In genomic region chr7:99467916-99468282, GRCm38 (mm10) we compare ENCODE assay signal across 8 mouse cellular contexts. TPM values are rescaled to one million over a fixed set of nuclear protein-coding genes. Genes with fewer than 3 reads are reported as not detected.
DNase-seq lines count a peak whose midpoint lies in the region; ATAC-seq and TF ChIP-seq lines count a peak whose summit lies in the region.

No protein-coding gene starts in this region.

- no peak for ATAC-seq in forebrain, embryonic 15.5 days (replicated peaks)
- ATAC-seq in intestine, embryonic 16.5 days = peak; percentile 19
- no peak; the same call in 1 of the 2 replicates for ATAC-seq in liver, embryonic 16.5 days (ENCODE audit: low read depth)
- ATAC-seq in neural tube, embryonic 13.5 days (ENCODE audit: low read depth) = no peak

- peak overlapping the region; percentile 74 for H3K4me2 ChIP-seq in forebrain, embryonic 15.5 days (replicated peaks)
- peak overlapping the region; percentile 87 for H3K4me2 ChIP-seq in intestine, embryonic 16.5 days (ENCODE audit: low read depth, low read length)
- peak overlapping the region; percentile 75 for H3K4me2 ChIP-seq in liver, embryonic 16.5 days (ENCODE audit: low read depth, low read length)
- H3K4me2 ChIP-seq in neural tube, embryonic 13.5 days = peak overlapping the region; percentile 70

- peaks cover 9% of the 10 kb centered on the region for H3K36me3 ChIP-seq in forebrain, embryonic 15.5 days
- peaks cover 10% of the 10 kb centered on the region; the same call in 1 of the 2 replicates for H3K36me3 ChIP-seq in intestine, embryonic 16.5 days (ENCODE audit: control insufficient read depth, insufficient read depth, low read length)
- no peaks in the 10 kb centered on the region for H3K36me3 ChIP-seq in liver, embryonic 16.5 days (ENCODE audit: control insufficient read depth, insufficient read depth)
- H3K36me3 ChIP-seq in neural tube, embryonic 13.5 days = peaks cover 21% of the 10 kb centered on the region

- TF ChIP-seq CTCF in brain, embryonic 14.5 days (IDR thresholded peaks at IDR 0.05; ENCODE audit: borderline replicate concordance, extremely low read depth, insufficient read depth, insufficient read length) = no peak

- H3K27ac ChIP-seq in forebrain, embryonic 15.5 days (replicated peaks) = peak overlapping the region; percentile 94
- peak overlapping the region; percentile 87 for H3K27ac ChIP-seq in intestine, embryonic 16.5 days (ENCODE audit: low read length)
- peak overlapping the region; percentile 65 for H3K27ac ChIP-seq in liver, embryonic 16.5 days (ENCODE audit: low read length)
- peak overlapping the region; percentile 96 for H3K27ac ChIP-seq in neural tube, embryonic 13.5 days (replicated peaks)

- H3K27me3 ChIP-seq in forebrain, embryonic 15.5 days = no peaks in the 10 kb centered on the region
- H3K27me3 ChIP-seq in intestine, embryonic 16.5 days (replicated peaks; ENCODE audit: control insufficient read depth, insufficient read depth, low read length) = no peaks in the 10 kb centered on the region
- peaks cover 41% of the 10 kb centered on the region for H3K27me3 ChIP-seq in liver, embryonic 16.5 days (ENCODE audit: control insufficient read depth, insufficient read depth, low read depth, low read length)
- no peaks in the 10 kb centered on the region for H3K27me3 ChIP-seq in neural tube, embryonic 13.5 days

- no peak for TF ChIP-seq POLR2A in brain, embryonic 14.5 days (IDR thresholded peaks at IDR 0.05; ENCODE audit: borderline replicate concordance, extremely low read depth, insufficient read depth, insufficient read length, poor library complexity, severe bottlenecking)

- 22% methylated on average over 8 of the region's 11 CpGs for WGBS in forebrain, embryonic 15.5 days
- WGBS in intestine, embryonic 16.5 days = 17% methylated on average over 9 of the region's 11 CpGs
- WGBS in liver, embryonic 16.5 days (ENCODE audit: insufficient replicate concordance) = 7% methylated on average over 11 of the region's 11 CpGs
- WGBS in neural tube, embryonic 13.5 days = 14% methylated on average over 11 of the region's 11 CpGs

- peak overlapping the region; percentile 53 for H3K4me3 ChIP-seq in forebrain, embryonic 15.5 days
- H3K4me3 ChIP-seq in intestine, embryonic 16.5 days (ENCODE audit: low read length) = peak overlapping the region; percentile 58
- peak overlapping the region; percentile 57 for H3K4me3 ChIP-seq in liver, embryonic 16.5 days (ENCODE audit: low read depth, low read length)
- peak overlapping the region; percentile 51 for H3K4me3 ChIP-seq in neural tube, embryonic 13.5 days

- peaks cover 32% of the 10 kb centered on the region for H3K4me1 ChIP-seq in forebrain, embryonic 15.5 days
- peaks cover 11% of the 10 kb centered on the region; the same call in 1 of the 2 replicates for H3K4me1 ChIP-seq in intestine, embryonic 16.5 days (ENCODE audit: control insufficient read depth, insufficient read depth, low read length)
- H3K4me1 ChIP-seq in liver, embryonic 16.5 days (ENCODE audit: control insufficient read depth, low read depth, low read length) = peaks cover 16% of the 10 kb centered on the region
- peaks cover 60% of the 10 kb centered on the region for H3K4me1 ChIP-seq in neural tube, embryonic 13.5 days (replicated peaks)

- DNase-seq in gastrocnemius, postnatal 10 days = peak; percentile 47
- DNase-seq in gastrocnemius, adult 18-20 months (ENCODE audit: low spot score) = no peak
- DNase-seq in brain, embryonic 14.5 days (ENCODE audit: low read depth) = peak; percentile 69
- no peak for DNase-seq in spleen, postnatal 10 days (ENCODE audit: low spot score in 2 of 2)

- H3K9me3 ChIP-seq in forebrain, embryonic 15.5 days = no peaks in the 10 kb centered on the region
- H3K9me3 ChIP-seq in intestine, embryonic 16.5 days (ENCODE audit: control insufficient read depth, low read length) = peaks cover 4% of the 10 kb centered on the region; the same call in 1 of the 2 replicates
- no peaks in the 10 kb centered on the region for H3K9me3 ChIP-seq in liver, embryonic 16.5 days (replicated peaks; ENCODE audit: control insufficient read depth, low read length)
- no peaks in the 10 kb centered on the region for H3K9me3 ChIP-seq in neural tube, embryonic 13.5 days

- H3K9ac ChIP-seq in forebrain, embryonic 15.5 days (replicated peaks) = peak overlapping the region; percentile 57
- H3K9ac ChIP-seq in intestine, embryonic 16.5 days (ENCODE audit: low read depth, low read length) = peak overlapping the region; percentile 83
- H3K9ac ChIP-seq in liver, embryonic 16.5 days (ENCODE audit: low read depth, low read length) = peak overlapping the region; percentile 38
- H3K9ac ChIP-seq in neural tube, embryonic 13.5 days = peak overlapping the region; percentile 82

RNA-seq across cellular contexts. Expression of gene Klhl35, which starts 2.1 kb away (rescaled TPM):
- under 1 TPM; 0.14 to 0.38 TPM for total RNA-seq in gastrocnemius, postnatal 10 days (2021)
- total RNA-seq in gastrocnemius, adult 18-20 months (2021) = not detected
- polyA plus RNA-seq in brain, embryonic 14.5 days (2012; rRNA removed) = 13.2 and 17.9 TPM in 2 replicates
- 3.8 and 7.1 TPM in 2 replicates for polyA plus RNA-seq in forebrain, embryonic 15.5 days (2015; fragmentation: Nextera tagmentation; extraction: Ambion mirVana)
- polyA plus RNA-seq in intestine, embryonic 16.5 days (2015; fragmentation: Nextera tagmentation; extraction: Ambion mirVana) = 0.15 and 0.17 TPM in 2 replicates
- 0.15 TPM in 1 of 2 replicates, not detected in the other for polyA plus RNA-seq in liver, embryonic 16.5 days (2015; fragmentation: Nextera tagmentation; extraction: Ambion mirVana)
- polyA plus RNA-seq in neural tube, embryonic 13.5 days (2015; fragmentation: Nextera tagmentation; extraction: Ambion mirVana) = 13.4 and 16.9 TPM in 2 replicates

RNA-seq across cellular contexts. Expression of gene Rps3, which starts 15.6 kb away (rescaled TPM):
- total RNA-seq in gastrocnemius, postnatal 10 days (2021) = 100 to 1,000 TPM; 362 to 382 TPM
- 100 to 1,000 TPM; 232 to 276 TPM for total RNA-seq in gastrocnemius, adult 18-20 months (2021)
- polyA plus RNA-seq in brain, embryonic 14.5 days (2012; rRNA removed) = 722 and 820 TPM in 2 replicates
- 553 and 561 TPM in 2 replicates for polyA plus RNA-seq in forebrain, embryonic 15.5 days (2015; fragmentation: Nextera tagmentation; extraction: Ambion mirVana)
- polyA plus RNA-seq in intestine, embryonic 16.5 days (2015; fragmentation: Nextera tagmentation; extraction: Ambion mirVana) = 775 and 816 TPM in 2 replicates
- 400 and 448 TPM in 2 replicates for polyA plus RNA-seq in liver, embryonic 16.5 days (2015; fragmentation: Nextera tagmentation; extraction: Ambion mirVana)
- 514 and 540 TPM in 2 replicates for polyA plus RNA-seq in neural tube, embryonic 13.5 days (2015; fragmentation: Nextera tagmentation; extraction: Ambion mirVana)

Comparison
In these comparisons a context has a peak if more than half of its experiments do, and no peak if none do; other contexts are left out.
1. DNase-seq: peak in gastrocnemius, postnatal 10 days (single experiment) and brain, embryonic 14.5 days (single experiment); none in gastrocnemius, adult 18-20 months (single experiment) and spleen, postnatal 10 days (0 of 2).
2. Peak in every context shown above with its lines, with median percentiles within 50 percentile points of each other: H3K27ac ChIP-seq, H3K4me2 ChIP-seq, H3K4me3 ChIP-seq and H3K9ac ChIP-seq.